Mouse (Mus musculus): ENCODE measurements around the gene Slc46a1.

Gene Slc46a1

DNA sequence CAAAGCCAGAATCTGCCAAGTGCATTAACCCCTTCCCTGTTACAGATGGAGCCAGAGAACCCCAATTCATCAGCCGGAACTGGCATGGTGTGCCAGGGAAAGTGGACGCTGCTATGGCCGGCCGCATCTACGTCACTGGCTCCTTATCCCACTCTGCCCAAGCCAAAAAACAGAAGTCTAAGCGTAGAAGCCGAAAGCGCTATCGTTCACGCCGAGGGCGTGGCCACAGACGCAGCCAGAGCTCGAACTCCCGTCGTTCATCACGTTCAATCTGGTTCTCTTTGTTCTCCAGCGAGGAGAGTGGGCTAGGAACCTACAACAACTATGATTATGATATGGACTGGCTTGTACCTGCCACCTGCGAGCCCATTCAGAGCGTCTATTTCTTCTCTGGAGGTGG, 36.0 kb downstream of the Slc46a1 start:
- no peak for DNase-seq (ENCODE audit: low spot score in 2 of 2)

DNA sequence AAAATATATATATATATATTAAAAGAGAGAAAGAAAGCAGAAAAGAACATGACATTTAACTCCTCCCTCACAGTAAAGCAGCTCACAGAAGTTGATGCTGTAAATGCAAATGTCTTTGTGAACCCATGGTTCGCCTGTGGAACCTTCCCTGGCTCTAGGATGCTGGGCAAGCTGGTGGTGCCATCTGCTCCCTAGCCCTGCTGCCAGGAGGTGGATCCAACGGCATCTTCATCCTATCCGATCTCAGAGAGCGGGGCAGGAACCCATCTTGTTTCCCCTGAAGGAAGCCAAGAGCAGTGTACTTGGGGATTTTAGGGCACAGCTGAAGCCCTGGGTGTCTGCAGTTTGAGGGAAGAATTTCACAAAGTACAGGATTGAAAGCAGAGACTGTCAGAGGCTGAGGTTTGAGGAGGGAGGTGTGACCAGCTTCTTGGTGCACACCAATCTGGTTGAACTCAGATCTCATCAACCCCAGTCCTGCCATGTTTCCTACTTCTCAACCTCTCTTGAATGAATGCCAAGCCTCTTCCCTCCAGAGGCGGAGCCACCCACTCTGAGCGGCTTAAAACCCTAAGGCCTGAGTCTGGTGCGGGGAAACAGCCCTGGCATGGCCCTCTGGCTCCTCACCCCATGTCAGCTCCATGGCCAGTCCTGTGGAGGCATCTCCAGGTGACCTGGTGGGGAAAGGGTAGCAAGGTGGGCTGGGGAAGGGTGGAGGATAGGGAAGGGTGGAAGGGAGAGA, 37.6 kb downstream of the Slc46a1 start, which contains the start of gene Sebox:
Sebox (plus strand) TSS at position 539 of the 742 bp plus-strand sequence.
- DNase-seq (ENCODE audit: low spot score in 2 of 2), result peak in 1 of 2 experiments; percentile 29

- DNase-seq (ENCODE audit: low spot score in 2 of 2), result no peak
Observed at GRCm38 (mm10) chr11:78505430-78505829, 39.9 kb downstream of the Slc46a1 start.

DNA sequence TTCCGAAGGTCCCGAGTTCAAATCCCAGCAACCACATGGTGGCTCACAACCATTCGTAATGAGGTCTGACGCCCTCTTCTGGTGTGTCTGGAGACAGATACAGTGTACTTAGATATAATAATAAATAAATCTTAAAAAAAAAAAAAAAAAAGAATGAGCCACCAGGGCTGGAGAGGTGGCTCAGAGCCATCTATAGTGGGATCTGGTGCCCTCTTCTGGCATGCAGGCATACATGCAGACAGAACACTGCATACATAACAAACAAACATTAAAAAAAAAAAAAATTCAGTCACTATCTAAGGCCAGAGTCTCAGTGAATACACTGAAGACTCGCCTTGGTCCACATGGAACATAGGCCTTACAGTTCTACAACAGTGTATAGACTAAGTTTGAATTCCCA, 43.7 kb downstream of the Slc46a1 start:
- DNase-seq (ENCODE audit: low spot score in 2 of 2), result no peak

DNA sequence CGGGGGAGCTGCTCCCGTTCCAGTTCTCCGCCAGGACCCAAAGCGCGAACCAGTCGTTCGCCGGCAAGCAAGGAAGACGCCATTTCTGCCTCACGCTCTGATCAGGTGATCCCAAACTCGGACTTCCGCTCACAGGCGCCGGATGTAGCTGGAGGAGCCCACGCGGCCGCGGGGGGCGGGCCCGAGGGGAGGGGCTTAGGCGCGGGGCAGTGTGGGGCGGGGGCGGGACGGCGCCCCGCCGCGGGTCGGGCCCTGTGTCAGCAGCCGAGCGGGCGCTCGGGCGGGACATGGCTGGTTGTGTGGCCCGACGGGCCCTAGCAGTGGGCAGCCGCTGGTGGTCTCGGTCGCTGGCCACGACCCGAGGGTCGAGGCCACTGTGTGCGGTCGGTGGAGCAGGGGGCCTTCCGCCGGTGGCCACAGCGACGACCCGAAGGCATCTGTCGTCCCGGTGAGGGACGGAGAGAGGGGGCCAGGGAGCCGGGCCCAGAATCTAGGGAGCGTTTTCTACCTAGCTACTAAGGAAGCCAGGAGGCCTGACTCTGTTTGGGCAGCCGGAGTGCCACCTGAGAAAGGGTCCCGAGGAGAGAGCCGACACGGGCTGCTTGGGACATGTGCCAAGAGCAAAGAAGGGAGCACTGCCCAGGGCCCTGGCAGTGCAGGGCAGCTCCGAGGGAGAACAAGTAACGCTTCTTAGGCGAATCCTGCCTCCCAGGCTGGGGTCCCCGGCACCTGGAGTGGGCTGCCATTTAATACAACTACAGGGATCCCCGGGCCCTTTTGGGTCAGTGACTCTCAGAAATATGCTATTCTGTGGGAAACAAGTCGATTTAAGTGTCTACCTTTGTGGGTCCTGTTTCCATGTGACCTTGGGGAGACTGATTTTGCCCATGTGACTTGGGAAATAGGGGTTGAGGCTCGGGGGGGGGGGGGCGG, 46.8 kb downstream of the Slc46a1 start, which contains the start of the genes Tmem199 and Poldip2:
Tmem199 (minus strand) TSS at position 148 of the 933 bp plus-strand sequence.
Poldip2 (plus strand) TSS at position 169 of the 933 bp plus-strand sequence.
- peak; percentile 73 to 84 for DNase-seq (ENCODE audit: low spot score in 2 of 2)

GRCm38 (mm10) chr11:78513106-78513790, 47.8 kb downstream of the Slc46a1 start:
- no peak for DNase-seq (ENCODE audit: low spot score in 2 of 2)

GRCm38 (mm10) chr11:78515549-78516325, 50.2 kb downstream of the Slc46a1 start:
- no peak for DNase-seq (ENCODE audit: low spot score in 2 of 2)

- no peak for DNase-seq (ENCODE audit: low spot score in 2 of 2)
Observed at GRCm38 (mm10) chr11:78518931-78519330, 53.4 kb downstream of the Slc46a1 start.
